Mouse (Mus musculus) liver, adult 2 months (tissue): ENCODE results near the gene Cdyl2.

ENCODE experiments used
- CTCF ChIP-seq: fragments of 200-500 bp; IDR thresholded peaks from 2 replicates; pipeline ENCODE4 v1.5.1; 2011; ENCODE audit warnings: low read depth, low read length, control low read depth
- POLR2A ChIP-seq: fragments of 200-500 bp; IDR thresholded peaks from 2 replicates; pipeline ENCODE4 v1.6.1; 2011; ENCODE audit warnings: low read length, control low read depth; ENCODE audit not compliant: insufficient read depth; ENCODE audit errors: extremely low read depth

- TF ChIP-seq CTCF (no peak), POLR2A (no peak)
These were observed 95.6 kb downstream of the Cdyl2 start for GRCm38 (mm10) chr8:116637193-116637592.
